Mouse (Mus musculus): Measurements from ENCODE around the gene Bmf. TPM values are rescaled to one million over a fixed set of nuclear protein-coding genes. Genes with fewer than 3 reads are reported as not detected.
"Not testable (repeated sequence)": the region's sequence is repeated elsewhere in the genome, so short reads cannot be mapped to it uniquely, and the experiment has no call there.

The Bmf gene
- polyA plus RNA-seq, 1 experiment from 2014 or later, result 1.9 TPM

DNA sequence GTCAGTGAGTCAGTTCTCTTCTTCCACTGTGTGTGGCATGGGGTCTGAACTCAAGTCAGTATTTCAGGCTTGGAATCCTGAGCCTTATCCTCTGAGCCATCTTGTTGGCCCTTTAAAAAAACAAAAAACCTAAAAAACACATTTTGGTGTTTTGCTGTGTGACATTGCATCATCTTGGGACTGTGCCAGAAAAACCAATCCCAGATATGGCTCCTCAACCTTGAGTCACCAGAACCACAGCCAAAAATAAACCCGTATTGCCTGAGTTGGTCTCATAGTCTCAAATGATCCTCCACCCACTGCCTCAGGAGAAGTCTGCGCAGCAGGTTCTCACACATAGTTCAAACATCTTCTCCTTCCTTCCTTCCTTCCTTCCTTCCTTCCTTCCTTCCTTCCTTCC is 21.5 kb upstream of the Bmf start:
- no peak overlapping the region for H3K27ac ChIP-seq (ENCODE audit: low read depth, low read length)
- H3K4me2 ChIP-seq, result no peak overlapping the region
- no peaks in the 10 kb centered on the region for H3K27me3 ChIP-seq (replicated peaks; ENCODE audit: control insufficient read depth, insufficient read depth, low read length)
- H3K4me3 ChIP-seq (ENCODE audit: low read depth, low read length), result no peak overlapping the region
- no peaks in the 10 kb centered on the region for H3K36me3 ChIP-seq (ENCODE audit: control insufficient read depth, insufficient read depth, low read length)
- ATAC-seq (replicated peaks; ENCODE audit: low FRiP score) (no peak), DNase-seq (ENCODE audit: low spot score) (no peak)
- H3K9me3 ChIP-seq (ENCODE audit: control insufficient read depth, low read length), result no peaks in the 10 kb centered on the region
- H3K9ac ChIP-seq (ENCODE audit: low read depth, low read length), result no peak overlapping the region
- WGBS, result 78% methylated on average over 2 of the region's 2 CpGs
- H3K4me1 ChIP-seq (replicated peaks; ENCODE audit: control insufficient read depth, insufficient read depth, low read length), result no peaks in the 10 kb centered on the region

DNA sequence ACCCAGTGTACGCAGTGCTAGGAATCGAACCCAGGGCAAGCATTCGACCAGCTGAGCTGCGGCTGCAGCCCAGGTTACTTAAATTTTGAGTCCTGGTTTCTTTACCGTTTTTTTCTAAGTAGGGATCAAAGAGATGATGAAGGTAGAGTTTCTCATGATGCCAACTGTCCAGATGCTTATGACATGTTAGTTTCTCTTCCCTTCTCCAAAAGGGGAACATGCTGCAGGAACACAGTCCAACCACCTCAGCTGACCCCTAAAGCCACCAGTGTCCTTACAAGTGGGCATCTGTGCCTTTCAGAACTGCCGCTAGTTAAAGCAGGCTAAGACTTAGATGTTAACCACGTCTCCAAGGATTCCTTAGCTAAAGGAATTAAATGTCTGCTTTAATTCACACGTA is 17.7 kb upstream of the Bmf start:
- H3K4me2 ChIP-seq, result no peak overlapping the region
- no peaks in the 10 kb centered on the region for H3K36me3 ChIP-seq (ENCODE audit: control insufficient read depth, insufficient read depth, low read length)
- no peaks in the 10 kb centered on the region for H3K4me1 ChIP-seq (replicated peaks; ENCODE audit: control insufficient read depth, insufficient read depth, low read length)
- 81% methylated on average over 8 of the region's 8 CpGs for WGBS
- H3K9ac ChIP-seq (ENCODE audit: low read depth, low read length), result no peak overlapping the region
- no peaks in the 10 kb centered on the region for H3K27me3 ChIP-seq (replicated peaks; ENCODE audit: control insufficient read depth, insufficient read depth, low read length)
- no peak overlapping the region for H3K4me3 ChIP-seq (ENCODE audit: low read depth, low read length)
- ATAC-seq (replicated peaks; ENCODE audit: low FRiP score) (no peak), DNase-seq (ENCODE audit: low spot score) (no peak)
- no peak overlapping the region for H3K27ac ChIP-seq (ENCODE audit: low read depth, low read length)
- H3K9me3 ChIP-seq (ENCODE audit: control insufficient read depth, low read length), result no peaks in the 10 kb centered on the region

DNA sequence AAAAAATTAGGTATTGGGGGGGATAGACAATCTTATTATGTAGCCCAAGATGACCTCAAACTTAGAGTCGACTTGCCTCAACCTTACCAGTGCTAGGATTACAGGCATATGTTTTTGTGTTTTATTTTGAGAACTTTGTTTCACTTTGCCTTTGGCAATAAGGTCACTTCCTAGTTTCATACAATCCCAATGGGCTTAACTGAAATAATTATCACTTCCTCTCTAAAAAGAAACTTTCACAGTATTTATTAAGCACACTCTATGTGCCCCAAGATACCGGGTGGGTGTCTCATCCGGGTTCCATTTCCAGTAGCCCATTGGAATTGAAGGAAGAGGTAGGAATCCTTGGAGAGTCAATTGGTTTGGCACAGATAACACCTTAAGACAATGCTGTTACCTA is 12.9 kb upstream of the Bmf start:
- no peaks in the 10 kb centered on the region for H3K27me3 ChIP-seq (replicated peaks; ENCODE audit: control insufficient read depth, insufficient read depth, low read length)
- no peaks in the 10 kb centered on the region for H3K4me1 ChIP-seq (replicated peaks; ENCODE audit: control insufficient read depth, insufficient read depth, low read length)
- ATAC-seq (replicated peaks; ENCODE audit: low FRiP score) (no peak), DNase-seq (ENCODE audit: low spot score) (no peak)
- H3K27ac ChIP-seq (ENCODE audit: low read depth, low read length), result no peak overlapping the region
- H3K4me2 ChIP-seq, result no peak overlapping the region
- no peaks in the 10 kb centered on the region for H3K36me3 ChIP-seq (ENCODE audit: control insufficient read depth, insufficient read depth, low read length)
- no peak overlapping the region for H3K4me3 ChIP-seq (ENCODE audit: low read depth, low read length)
- H3K9ac ChIP-seq (ENCODE audit: low read depth, low read length), result no peak overlapping the region
- WGBS, result 84% methylated on average over 3 of the region's 3 CpGs
- H3K9me3 ChIP-seq (ENCODE audit: control insufficient read depth, low read length), result no peaks in the 10 kb centered on the region

DNA sequence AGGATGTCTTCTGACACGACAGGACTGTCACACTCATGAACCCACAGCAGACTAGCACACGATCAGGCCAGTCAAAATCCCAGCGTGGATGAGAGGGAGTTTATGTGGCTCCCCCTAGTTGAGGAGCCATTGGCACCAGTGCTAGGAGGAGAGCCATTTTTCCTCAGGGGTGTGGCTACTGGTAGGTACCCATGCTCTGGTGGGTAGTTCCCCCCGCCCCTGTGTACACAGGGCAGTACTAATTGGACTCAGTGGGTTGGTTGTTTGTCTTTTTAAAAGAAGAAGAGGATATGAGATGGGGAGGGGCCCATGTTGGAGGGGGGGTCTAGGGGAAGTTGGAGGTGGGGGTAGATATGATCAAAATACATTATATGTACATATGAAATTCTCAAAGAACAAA is 12.5 kb upstream of the Bmf start:
- H3K9me3 ChIP-seq (ENCODE audit: control insufficient read depth, low read length), result no peaks in the 10 kb centered on the region
- no peak overlapping the region for H3K27ac ChIP-seq (ENCODE audit: low read depth, low read length)
- no peaks in the 10 kb centered on the region for H3K36me3 ChIP-seq (ENCODE audit: control insufficient read depth, insufficient read depth, low read length)
- no peaks in the 10 kb centered on the region for H3K27me3 ChIP-seq (replicated peaks; ENCODE audit: control insufficient read depth, insufficient read depth, low read length)
- no peak overlapping the region for H3K4me3 ChIP-seq (ENCODE audit: low read depth, low read length)
- no peak overlapping the region for H3K4me2 ChIP-seq
- no peak for ATAC-seq (replicated peaks; ENCODE audit: low FRiP score)
- H3K9ac ChIP-seq (ENCODE audit: low read depth, low read length), result no peak overlapping the region
- WGBS, result 79% methylated on average over 4 of the region's 4 CpGs
- no peaks in the 10 kb centered on the region for H3K4me1 ChIP-seq (replicated peaks; ENCODE audit: control insufficient read depth, insufficient read depth, low read length)
- no peak for DNase-seq (ENCODE audit: low spot score)

DNA sequence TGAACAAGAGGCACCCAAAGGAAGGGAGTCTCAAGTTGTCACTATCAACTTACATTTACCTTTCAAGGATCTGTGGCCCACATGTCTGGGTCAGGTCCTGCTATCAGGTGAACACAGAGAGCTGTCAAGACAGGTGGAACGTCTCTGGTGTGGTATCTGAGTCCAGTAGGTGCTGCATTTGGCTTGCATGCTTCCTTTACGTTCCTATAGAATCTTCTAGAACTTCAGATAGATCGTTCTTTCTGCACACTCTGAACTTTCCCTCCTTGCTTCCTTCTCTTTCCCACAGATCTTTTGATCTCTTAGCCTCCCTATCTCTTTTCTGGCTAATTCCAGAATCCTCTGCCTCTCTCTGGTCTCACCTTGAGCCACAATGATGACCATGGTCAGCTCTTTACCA is 8.9 kb upstream of the Bmf start:
- no peak overlapping the region for H3K9ac ChIP-seq (ENCODE audit: low read depth, low read length)
- 87% methylated on average over 3 of the region's 3 CpGs for WGBS
- H3K36me3 ChIP-seq (ENCODE audit: control insufficient read depth, insufficient read depth, low read length), result no peaks in the 10 kb centered on the region
- H3K4me3 ChIP-seq (ENCODE audit: low read depth, low read length), result no peak overlapping the region
- no peaks in the 10 kb centered on the region for H3K4me1 ChIP-seq (replicated peaks; ENCODE audit: control insufficient read depth, insufficient read depth, low read length)
- ATAC-seq (replicated peaks; ENCODE audit: low FRiP score), result no peak
- H3K9me3 ChIP-seq (ENCODE audit: control insufficient read depth, low read length), result no peaks in the 10 kb centered on the region
- no peak overlapping the region for H3K27ac ChIP-seq (ENCODE audit: low read depth, low read length)
- no peak overlapping the region for H3K4me2 ChIP-seq
- no peak for DNase-seq (ENCODE audit: low spot score)
- H3K27me3 ChIP-seq (replicated peaks; ENCODE audit: control insufficient read depth, insufficient read depth, low read length), result no peaks in the 10 kb centered on the region

DNA sequence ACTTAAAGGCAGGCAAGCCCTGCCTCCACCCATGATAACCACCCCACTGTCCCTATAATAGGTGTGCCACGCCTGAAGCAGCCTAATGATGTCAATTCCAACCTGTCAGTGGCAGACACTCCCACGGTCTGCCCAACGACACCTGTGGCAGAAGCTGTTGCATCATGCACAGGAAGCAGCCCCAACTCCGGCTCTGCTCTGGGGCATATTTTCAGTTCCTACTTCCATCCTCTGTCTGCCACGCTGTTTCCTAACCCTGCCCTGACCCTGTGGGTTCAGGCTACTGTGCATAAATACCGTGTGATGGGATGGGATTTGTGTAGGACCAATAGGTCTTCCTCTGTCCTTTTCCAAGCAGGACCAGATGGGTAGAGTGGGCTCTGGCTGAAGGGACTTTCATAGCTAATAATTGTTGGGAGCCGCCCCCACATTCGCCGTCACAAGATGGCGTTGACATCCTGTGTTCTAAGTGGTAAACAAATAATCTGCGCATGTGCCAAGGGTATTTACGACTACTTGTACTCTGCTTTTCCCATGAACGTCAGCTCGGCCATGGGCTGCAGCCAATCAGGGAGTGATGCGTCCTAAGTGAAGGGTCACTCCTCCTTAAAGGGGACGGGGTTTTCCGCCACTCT is 5.0 kb upstream of the Bmf start:
- peak; percentile 60 for ATAC-seq (replicated peaks; ENCODE audit: low FRiP score)
- DNase-seq (ENCODE audit: low spot score), result peak; percentile 36
- WGBS, result 52% methylated on average over 15 of the region's 17 CpGs

DNA sequence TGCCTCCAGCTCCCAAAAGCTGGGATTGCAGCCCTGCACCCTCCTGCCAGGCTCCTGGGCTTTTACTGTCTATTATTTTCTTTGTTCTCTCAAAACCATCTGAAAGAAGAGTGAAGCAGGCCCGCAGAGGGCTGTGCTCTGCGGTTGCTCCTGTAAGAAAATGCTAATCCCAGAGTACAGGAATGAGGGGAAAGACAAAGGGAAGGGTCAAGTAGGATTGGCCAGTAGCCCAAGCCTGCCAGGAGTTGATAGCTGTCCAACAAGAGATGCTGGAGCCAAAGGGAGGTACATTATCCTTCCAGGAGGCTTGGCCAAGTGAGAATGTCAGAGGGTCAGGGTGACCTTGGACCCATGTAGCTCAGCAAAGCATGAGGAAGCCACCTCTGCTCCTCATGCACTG is 2.1 kb upstream of the Bmf start:
- no peak overlapping the region for H3K27ac ChIP-seq (ENCODE audit: low read depth, low read length)
- H3K9ac ChIP-seq (ENCODE audit: low read depth, low read length), result no peak overlapping the region
- DNase-seq (ENCODE audit: low spot score) (no peak), ATAC-seq (replicated peaks; ENCODE audit: low FRiP score) (no peak)
- H3K4me2 ChIP-seq, result no peak overlapping the region
- peaks cover 21% of the 10 kb centered on the region for H3K4me1 ChIP-seq (replicated peaks; ENCODE audit: control insufficient read depth, insufficient read depth, low read length)
- no peaks in the 10 kb centered on the region for H3K36me3 ChIP-seq (ENCODE audit: control insufficient read depth, insufficient read depth, low read length)
- 55% methylated on average over 2 of the region's 2 CpGs for WGBS
- no peak overlapping the region for H3K4me3 ChIP-seq (ENCODE audit: low read depth, low read length)
- peaks cover 13% of the 10 kb centered on the region for H3K27me3 ChIP-seq (replicated peaks; ENCODE audit: control insufficient read depth, insufficient read depth, low read length)
- no peaks in the 10 kb centered on the region for H3K9me3 ChIP-seq (ENCODE audit: control insufficient read depth, low read length)

More for the DNA sequence above, 5.0 kb upstream of the Bmf start:
- Histone ChIP-seq H3K4me3 (ENCODE audit: low read depth, low read length) (peak overlapping the region; percentile 48), H3K9ac (ENCODE audit: low read depth, low read length) (peak overlapping the region; percentile 49; the same call in 1 of the 2 replicates), H3K4me2 (peak overlapping the region; percentile 45), H3K27ac (ENCODE audit: low read depth, low read length) (0 out of 2 replicates have a peak overlapping the region, but pooled peaks have one; percentile 19)
- not testable (repeated sequence) for H3K9me3 ChIP-seq (ENCODE audit: control insufficient read depth, low read length); H3K4me1 ChIP-seq (replicated peaks; ENCODE audit: control insufficient read depth, insufficient read depth, low read length); H3K27me3 ChIP-seq (replicated peaks; ENCODE audit: control insufficient read depth, insufficient read depth, low read length); H3K36me3 ChIP-seq (ENCODE audit: control insufficient read depth, insufficient read depth, low read length)

DNA sequence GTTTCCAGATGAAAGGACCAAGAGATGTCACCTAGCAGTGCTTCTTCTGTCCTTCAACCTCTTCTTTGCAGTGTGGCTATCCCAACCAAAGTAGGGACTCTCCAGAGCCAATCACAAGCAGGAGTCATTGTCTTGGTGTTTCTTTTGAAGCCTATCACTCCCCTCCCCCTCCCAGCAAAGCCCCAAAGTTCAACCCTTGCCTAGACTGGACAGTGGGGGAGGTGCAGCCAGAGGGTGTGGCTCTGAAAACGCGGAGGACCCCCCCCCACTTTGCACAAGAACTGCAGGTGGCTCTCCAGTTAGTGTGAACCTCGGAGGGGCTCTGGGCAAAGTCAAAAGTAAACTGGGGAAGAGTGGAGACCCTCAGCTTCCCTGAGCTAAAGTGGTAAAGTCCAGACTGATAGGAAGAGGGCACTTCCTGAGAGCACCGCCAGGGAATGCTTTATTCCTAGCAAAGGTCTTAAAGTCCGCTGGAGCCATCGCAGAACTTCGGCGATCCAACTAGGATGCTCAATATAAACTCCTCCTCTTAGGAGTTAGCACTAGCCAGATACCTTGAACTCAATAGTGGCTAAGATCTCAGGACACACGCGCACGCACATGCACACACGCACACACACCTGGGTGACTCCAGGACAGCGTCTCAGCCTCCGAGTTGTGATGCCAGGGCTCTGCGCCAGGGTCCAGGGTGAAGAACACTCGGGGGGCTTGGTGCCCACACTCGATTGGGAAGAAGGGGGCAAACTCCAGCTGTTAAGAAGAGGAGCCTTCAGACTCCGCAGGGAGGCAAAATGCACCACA is 866 bp downstream of the Bmf start:
- H3K27ac ChIP-seq (ENCODE audit: low read depth, low read length), result no peak overlapping the region
- DNase-seq (ENCODE audit: low spot score) (peak; percentile 49), ATAC-seq (replicated peaks; ENCODE audit: low FRiP score) (no peak)

More for the DNA sequence above, 866 bp downstream of the Bmf start:
- H3K9ac ChIP-seq (ENCODE audit: low read depth, low read length), result peak overlapping the region; percentile 64
- H3K27me3 ChIP-seq (replicated peaks; ENCODE audit: control insufficient read depth, insufficient read depth, low read length), result peaks cover 13% of the 10 kb centered on the region
- WGBS, result 1% methylated on average over 18 of the region's 18 CpGs
- no peaks in the 10 kb centered on the region for H3K36me3 ChIP-seq (ENCODE audit: control insufficient read depth, insufficient read depth, low read length)
- H3K4me1 ChIP-seq (replicated peaks; ENCODE audit: control insufficient read depth, insufficient read depth, low read length), result peaks cover 45% of the 10 kb centered on the region
- H3K4me3 ChIP-seq (ENCODE audit: low read depth, low read length), result peak overlapping the region; percentile 77
- H3K9me3 ChIP-seq (ENCODE audit: control insufficient read depth, low read length), result no peaks in the 10 kb centered on the region
- peak overlapping the region; percentile 94 for H3K4me2 ChIP-seq
